Mouse (Mus musculus): ENCODE measurements at regions not wholly inside any gene's neighbourhood (a gene's known extent, or its start where the extent isn't known, plus 50 kb on each side); places are given as distances from the start of the nearest gene placed in this dataset.

DNA sequence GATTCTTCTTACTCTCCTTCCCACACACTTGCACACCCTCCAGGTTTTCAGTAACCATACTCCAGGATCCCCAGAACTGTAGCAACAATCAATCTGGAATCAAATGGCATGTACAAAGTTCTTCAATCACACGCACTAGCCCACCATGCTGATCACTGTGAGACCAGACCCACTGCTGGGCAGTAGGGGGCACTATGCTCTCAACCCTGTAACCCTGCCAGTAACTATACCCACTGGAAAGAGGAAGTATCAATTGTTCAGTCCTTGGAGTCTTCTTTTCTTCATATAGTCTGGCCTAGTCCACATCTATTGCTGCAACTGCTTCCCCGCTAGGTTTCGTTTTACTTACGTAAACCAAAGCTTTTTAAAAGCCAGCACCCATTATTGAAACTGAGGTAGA, 197.8 kb upstream of the Thbs1 start:
- no peak for DNase-seq (ENCODE audit: low spot score)

DNA sequence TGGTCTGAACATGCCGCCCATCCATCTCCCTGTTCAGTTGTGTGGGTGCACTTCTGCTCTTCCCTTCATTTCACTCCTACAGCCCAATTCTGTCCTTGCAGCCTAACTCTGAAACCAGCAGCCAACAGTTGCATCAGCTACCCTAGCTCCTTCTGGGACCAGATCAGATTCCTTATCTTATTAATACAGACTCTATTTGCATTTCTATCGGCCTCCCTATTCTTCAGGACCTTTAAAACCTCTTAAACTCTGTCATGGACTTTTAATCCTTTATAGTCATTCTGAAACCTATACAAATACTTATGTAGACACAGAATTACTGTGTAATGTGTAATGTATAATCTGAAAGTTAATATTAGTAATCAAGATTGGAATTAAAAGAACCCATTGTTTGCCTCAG, 195.9 kb upstream of the Thbs1 start:
- DNase-seq (ENCODE audit: low spot score) = no peak

DNA sequence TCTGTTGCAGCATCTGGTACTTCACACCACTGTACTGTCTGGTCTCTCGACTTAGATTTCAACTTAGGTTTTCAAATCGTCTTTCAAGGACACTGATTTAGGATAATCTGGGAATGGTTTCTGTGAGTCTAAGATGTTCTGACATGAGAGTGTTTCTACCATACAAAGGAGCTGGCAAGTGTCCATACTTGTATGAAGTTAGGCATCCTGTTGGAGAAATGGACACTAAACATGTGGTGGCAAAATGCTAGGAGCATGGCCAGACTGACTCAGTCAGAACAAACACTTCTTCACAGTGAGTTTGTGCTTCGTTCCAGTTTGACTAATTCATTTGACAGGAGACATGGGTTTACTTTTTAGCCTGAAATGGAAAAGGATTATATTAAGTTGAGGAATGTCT, 194.5 kb upstream of the Thbs1 start:
- DNase-seq (ENCODE audit: low spot score) = no peak

DNA sequence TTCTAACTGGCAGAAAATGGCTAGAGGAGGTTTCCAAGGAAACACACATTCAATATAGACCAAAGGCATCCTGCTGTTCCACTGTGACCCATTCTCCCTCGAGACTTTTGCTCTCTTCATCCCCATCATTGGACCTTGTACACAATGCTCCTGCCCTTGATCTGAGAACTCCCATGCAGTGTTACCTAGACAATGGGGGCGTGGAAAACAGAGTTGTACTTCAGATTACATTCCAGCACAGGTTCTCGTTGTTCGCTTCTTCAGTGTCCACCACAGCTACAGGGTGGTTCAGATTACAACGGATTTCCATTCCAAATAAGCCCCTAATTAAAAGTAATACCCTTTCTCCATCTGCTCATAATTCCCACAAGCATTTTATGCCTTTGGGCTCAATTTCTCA, 186.8 kb upstream of the Thbs1 start:
- no peak for DNase-seq (ENCODE audit: low spot score)

DNA sequence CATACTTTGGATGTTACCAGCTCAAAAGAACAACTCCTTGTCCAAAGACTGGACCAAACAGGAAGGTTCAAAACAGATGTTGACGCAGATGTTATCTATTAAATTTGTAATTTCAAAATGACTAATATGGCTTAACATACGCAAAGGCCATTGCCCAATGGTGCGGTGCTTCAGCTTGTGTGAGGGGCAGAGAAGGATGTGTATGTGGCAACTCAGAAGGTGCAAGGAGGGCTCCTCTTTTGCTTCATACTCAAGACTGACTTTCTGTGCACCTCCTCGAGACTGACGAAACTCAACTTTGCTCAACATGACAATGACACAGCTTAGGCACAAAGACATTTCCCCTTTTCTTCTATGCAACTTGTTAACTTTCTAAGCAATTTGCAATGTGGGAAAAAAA, 186.3 kb upstream of the Thbs1 start:
- no peak for DNase-seq (ENCODE audit: low spot score)

DNA sequence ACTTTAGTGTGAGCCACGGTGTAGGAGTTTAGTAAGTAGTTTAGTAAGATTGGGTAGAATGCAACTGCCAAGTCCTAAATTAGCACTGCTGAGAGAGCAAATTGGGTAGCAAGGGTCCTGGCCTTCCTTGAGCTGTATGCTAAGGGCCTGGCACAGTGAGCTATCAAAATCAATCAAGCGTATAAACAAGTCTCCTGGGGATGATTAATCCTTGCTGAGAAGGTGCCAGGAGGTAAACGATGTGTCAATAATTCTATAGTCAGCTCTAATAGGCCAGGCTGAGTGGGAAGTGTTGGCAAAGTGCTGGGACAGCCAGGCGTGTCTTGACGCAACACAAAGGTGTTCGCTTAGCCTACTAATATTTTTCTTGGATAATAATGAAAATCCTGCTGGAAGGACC, 183.6 kb upstream of the Thbs1 start:
- DNase-seq (ENCODE audit: low spot score) = no peak

DNA sequence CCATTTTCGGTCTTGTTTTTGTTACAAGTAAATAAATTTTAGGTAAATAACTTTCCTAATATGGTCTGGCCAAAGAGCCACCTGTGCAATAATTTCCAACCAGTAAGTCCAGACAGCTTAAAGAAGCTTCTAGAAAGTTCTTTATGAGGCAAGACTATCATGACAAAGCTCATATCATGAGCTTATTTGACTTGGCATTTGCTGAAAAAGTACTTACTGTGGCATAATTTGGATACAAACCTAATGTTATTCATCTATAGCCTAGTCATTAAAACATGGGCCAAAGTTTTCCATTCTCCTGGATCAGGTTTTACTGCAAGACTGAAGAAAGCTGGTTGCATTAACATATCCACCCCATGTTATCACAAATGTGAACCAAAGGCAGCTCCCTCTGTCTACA, 182.1 kb upstream of the Thbs1 start:
- no peak for DNase-seq (ENCODE audit: low spot score)

DNA sequence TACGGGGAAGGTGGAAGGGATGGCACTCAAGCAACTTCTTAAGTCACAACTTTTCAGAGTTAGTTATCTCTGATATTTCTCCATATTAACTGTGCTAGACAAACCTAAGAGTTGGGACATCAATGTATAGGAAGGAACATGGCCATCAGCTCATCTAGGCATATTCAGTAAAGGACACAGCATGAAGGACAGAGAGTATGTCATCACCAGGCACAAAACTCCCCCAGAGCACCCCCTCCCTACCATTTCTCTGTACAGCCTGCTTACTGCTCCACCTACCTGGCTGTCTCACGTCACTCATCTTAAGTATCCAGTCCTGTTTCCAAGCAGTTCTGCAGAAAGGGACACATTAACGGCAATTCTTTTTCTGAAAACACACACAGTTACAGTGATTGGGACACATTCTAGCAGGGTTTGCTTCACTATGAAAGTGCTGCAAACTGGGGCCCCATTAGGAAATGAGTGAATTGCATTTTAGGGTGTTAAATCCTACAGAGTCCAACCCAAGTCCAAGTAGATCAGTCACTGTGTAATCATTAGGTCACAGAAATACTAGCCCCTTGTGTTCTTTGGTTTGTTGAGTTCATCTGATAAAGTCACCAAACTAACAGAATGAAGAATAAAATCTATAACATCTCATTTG, 180.7 kb upstream of the Thbs1 start:
- no peak for DNase-seq (ENCODE audit: low spot score)

DNA sequence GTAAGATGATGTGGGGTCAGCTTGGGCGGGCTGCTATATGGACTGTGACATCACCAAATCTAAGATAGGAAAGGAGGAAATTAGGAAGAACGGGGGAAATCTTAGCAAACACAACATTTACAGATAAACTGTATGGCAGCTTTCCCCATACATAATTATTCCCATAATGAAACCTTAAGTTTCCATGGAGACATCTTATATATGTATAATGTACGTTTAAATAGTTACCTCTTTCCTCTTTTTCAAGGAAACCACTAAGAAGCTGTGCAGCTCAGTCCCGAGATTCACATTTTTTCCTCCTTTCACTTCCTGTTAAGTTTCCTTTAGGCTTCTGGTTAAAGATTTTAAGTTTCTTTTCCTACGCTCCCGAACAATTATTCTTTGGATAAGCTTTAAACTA, 175.1 kb upstream of the Thbs1 start:
- no peak for DNase-seq (ENCODE audit: low spot score)

DNA sequence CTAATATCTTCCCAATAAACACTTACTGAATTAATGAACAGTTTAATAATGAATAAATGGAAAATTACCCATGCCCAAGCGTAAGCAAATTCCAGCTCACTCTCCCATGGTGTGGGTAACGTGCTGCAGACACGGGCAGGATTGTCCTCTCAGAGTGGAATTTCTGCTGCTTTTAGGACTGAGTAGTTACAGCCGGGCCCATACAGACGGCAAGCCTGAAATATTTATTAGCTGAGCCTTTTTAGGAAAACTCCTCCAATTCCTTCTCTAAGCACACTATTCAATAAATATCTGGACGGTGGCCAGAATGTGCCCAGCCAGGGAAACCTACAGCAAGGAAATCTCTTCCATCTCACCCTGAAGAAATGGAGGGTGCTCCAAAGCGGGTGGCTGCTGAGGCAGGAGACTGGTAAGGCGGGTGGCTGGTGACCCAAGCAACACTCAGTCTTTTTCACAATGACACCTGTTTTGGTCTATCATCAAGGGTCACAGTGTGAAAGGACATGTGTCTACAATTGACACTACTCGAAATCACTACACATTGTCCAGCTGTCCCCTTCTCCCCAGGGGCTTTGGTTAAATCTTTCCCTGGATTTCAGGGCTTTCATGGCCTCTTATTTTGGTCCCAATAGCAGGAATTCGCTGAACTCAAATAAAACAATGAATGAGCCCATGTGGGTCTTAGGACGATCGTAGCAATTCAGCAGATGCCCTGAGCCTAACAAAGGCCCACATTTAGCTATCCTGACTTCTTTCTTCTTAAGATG, 173.2 kb upstream of the Thbs1 start:
- DNase-seq (ENCODE audit: low spot score) = no peak

DNA sequence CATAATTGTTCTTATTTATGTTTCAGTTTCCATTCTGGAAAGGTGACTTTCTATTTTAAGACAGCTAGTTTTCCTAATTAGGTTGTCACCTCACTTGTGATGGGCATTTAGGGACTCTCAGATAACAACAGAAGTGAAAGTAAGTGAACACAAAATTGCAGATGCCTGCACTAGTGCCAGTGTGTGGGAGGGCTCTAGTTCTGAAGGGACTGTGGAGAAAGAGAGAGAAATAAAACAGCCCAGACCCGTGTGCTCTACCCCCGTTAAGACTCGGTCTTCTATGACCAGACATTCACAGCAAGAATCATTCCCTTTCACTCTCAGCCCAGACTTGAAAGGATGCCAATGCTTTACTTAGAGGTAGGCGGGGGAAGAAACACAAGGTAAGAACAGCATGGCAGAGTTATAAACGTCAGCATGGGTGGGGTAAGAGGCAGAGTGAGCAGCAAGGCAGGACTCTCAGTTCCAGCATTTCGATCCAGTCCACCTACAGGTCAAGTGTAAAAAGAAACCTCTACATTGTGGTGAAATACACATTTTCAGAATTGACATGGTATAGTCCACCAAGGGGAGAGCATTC, 170.1 kb upstream of the Thbs1 start:
- DNase-seq (ENCODE audit: low spot score) = no peak

DNA sequence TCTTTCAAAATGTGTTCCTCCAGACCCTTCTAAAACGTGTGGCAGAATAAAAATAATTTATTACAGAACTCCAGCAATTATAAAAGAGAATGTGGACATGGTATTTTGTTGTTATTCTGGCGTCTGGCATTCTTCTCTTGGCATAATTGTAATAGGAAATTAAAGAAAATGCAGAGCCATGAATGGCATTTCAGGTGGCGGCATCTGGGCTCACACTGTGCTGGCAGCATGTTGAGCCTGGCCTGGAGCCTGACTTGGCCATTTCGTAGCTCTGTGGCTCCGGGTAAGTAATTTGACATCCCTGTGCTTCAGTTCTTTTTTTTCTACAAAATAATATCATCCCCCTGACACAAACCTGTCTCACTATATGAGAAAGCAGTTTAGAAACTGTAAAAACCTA, 168.0 kb upstream of the Thbs1 start:
- no peak for DNase-seq (ENCODE audit: low spot score)

DNA sequence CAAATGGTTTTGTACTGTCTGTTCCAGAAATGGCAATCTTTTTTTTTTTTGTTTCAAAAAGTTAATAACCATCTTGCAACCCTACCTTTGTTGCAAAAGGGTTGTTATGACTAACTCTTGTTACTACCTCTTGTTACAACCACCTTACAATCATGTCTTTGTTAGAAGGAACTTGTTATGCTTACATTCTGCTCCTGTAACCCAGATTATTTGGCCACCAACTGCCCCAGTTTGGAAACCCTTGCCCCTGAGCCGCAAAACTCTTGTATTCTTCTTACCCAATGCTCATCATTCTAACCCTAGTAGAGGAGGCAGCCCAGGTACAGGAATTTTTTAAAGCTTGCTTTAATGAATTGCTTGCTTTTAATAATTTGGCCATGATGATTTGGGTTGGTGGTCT, 167.4 kb upstream of the Thbs1 start:
- DNase-seq (ENCODE audit: low spot score) = no peak

DNA sequence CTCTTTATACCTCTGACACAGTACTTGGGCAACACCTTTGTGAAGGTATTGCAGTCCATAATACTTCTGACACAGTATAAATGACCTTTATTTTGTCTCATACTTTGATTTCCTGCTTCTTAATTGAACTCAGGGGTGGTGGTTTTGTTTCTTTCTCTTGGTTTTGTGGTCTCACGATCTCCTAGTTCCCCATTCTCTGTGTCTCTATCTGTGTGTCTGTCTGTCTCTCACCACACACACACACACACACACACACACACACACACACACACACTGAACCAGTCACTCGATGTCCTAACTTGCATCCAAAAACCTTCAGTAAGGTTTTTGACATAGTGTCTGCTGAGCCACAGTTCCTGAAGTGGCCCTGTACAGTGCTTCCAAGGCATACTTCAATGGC, 166.7 kb upstream of the Thbs1 start:
- no peak for DNase-seq (ENCODE audit: low spot score)

DNA sequence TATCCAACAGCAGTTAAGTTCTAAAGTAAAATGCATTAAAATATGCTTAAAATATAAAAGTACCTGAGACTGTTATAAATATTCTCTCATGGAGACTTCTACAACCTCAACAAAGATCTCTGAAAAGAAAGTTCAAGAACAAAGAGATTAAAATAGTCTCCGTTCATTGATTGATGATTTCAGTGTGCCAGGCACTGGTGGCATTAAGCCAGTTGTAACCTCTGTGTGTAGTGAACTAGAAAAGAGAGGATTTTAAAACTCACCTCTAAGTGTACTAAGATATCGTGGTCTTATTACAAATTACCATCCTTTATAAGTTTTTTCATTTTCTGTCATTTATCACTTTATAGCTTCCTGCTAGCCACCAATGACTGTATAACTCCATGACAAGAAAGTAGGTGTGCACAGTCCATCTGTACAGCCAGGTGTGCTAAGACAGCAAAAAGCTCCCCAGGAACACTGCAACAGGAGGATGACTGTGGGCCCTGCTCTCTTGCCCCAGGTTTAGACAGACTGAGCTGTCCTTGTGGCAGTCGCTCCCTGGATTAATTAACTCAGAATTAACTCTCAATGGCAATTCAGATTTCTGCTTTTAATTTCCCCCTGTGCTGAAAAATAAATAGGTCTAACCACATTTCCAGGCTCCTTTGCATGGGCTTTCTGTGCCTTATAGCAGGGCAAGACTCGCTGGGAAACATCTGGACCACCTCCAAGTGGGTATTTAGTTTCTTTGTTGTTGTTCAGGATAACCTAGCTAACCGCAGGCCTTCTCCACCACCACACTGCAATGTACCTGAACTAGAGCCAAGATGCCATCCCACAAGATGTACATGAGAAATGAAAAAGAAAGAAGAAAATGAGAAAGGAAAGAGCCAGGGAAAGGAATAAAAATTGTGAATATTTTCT, 161.0 kb upstream of the Thbs1 start:
- no peak for DNase-seq (ENCODE audit: low spot score)

DNA sequence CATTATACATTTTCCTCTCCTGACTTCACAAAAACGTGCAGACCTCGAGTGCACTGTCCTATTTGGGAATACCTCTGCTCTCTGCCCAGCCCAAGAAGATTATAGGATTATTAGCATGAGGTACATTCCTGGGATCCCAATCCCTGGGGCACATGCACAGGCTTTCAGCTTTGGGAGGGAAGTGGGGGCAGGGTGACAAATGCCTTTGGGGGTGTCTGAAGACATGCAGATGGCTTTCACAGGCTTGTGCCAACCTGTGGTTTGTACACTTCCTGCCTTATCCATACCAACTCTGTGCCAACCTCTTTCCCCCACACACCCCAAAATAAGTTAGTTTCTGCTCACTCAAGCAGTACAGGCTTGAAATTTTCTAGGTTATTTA, 160.3 kb upstream of the Thbs1 start:
- no peak for DNase-seq (ENCODE audit: low spot score)

DNA sequence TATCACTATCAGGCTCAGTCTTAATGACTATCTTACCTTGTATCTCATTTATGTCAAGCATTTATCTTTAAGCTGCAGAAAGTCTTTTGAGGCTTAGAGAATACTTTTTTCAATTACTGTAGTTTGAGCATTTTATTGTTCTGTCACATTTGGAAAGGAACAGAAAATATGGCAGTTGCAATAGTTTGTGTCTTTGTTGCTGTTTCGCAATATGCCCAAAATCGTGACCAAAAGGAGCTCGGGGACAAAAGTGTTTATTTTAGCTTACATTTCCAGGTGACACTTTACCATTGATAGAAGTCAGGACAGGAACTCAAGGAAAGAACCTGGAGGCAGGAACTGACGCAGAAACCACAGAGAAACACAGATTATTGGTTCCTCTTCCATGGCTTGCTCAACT, 152.9 kb upstream of the Thbs1 start:
- no peak for DNase-seq (ENCODE audit: low spot score)

DNA sequence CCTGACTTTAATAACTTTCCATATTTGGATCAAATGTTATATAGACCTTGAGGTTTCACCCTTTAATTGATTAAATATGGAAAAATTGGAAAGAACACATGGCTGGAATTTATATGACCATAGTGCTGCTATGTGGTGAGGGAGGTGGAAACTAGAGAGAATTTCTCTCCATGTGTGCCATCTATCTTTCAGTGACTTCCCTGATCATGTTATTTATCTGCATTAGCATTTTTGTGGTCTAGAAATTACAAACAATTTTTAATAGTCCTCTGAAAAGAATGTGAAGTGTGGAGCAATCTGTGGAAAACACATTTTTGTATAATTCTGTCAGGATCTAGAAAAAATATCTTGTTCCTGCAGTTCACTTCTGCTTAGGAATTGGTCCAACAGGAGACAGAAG, 152.2 kb upstream of the Thbs1 start:
- no peak for DNase-seq (ENCODE audit: low spot score)

DNA sequence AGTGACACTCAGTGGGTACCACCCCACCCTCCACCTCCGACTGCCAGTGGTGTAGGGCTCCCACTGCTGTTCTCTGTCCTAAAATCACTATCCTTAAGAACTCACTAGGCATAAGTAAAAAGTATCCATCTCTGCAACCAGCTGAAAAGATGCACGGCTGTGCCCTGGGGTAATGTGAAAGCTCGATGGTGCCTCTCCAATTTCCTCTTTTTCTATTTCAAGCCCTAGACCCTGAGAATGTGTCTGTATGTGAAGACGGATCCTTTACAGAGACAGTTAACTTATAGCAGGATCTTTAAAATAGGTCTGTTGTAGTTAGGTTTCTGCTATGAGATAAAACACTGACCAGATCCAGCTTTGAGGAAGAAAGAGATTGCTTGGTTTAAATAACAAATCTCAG, 149.1 kb upstream of the Thbs1 start:
- no peak for DNase-seq (ENCODE audit: low spot score)

DNA sequence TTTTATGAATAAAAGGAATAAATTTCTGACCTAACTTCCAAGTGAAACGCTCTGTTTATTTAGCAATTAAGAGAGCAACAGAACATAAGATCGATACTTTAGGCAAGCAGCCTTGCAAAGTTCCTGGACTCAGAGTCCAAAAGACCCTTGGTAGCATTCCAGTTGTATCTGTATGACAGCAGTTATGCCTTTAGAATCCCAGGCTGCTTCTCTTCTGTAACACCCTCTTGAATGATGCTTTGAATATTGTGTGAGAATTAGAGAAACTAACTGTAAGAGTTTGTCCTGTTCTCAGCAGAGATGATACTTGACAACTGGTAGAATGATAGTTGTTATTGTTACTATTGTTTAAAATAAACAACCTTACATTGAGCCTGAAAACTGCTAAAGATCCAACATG, 148.2 kb upstream of the Thbs1 start:
- no peak for DNase-seq (ENCODE audit: low spot score)

DNA sequence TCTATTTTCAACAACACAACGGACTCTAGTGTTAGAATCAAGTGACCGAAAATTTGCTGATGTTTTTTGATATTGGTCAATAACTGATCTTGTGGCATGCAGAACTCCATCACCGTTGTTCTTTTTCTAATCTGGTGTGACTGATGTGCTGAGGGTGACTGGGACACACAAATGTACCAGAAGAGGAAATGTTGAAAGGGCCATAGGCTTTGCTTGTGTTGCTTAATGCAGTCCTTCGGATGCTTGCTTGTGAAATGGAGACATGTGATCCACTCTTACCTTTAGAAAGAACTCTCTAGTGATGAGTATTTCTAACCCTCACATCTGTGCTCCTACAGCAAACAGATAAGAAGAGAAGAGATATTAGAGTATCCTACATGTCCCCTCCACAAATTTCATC, 145.9 kb upstream of the Thbs1 start:
- DNase-seq (ENCODE audit: low spot score) = no peak

DNA sequence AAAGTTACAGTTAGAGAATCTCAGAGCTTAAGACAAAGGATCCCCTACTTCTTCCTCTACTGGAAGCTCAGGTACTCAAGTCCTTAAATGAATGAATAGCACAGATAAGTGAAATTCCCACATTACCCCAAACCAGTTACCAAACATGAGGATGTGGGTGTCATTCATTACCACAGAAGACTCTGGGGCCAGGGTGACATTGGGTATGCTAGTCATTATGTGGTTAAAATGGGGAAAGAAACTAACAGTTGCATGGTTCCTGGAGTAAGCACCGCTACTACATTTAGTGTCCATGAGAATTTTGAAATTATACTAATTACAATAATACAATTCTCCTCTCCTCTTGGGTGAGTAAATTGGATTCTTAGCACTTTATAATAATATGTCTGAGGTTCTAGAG, 142.9 kb upstream of the Thbs1 start:
- no peak for DNase-seq (ENCODE audit: low spot score)

DNA sequence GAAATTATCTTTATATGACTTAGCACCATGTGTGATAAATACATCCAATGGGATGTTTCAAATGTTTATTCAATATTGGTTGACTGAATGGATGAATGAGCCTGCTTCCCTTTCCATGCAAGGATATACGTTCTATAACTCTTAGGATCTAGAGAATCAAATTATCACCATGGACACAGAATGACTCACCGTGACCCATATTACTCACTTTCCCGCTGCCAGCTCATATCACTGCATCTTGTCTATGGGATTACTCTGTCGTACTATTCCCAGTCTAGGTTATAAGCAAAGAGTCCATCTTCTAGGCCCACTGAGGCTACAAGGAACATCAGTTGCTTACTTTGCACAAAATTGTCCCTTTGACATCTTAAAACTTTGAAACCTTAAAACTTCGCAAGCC, 141.0 kb upstream of the Thbs1 start:
- no peak for DNase-seq (ENCODE audit: low spot score)

Measured in spleen, adult 12 weeks (tissue).